In the genomic region with DNA sequence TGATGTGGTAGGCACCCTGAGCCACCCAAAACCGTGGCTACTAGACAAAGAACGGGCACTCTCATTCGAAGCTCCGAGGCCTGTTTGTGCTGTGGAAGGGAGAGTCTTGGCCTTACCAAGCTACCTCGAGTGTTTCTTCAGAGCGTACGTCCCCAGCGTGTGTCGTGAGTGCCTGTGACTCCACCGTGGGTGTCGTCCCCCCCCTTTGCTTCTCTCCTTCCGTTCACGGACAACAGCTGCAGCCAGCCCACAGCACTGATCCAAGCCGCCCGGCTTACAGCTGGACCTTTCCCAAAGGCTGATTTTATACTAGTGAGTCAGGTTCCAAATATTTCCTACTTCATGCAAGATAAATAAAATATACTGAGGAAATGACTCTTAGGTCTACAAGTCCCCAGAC, we compare ENCODE assay signal across 8 mouse cellular contexts.
DNase-seq lines count a peak whose midpoint lies in the region; ATAC-seq and TF ChIP-seq lines count a peak whose summit lies in the region.

No protein-coding gene starts in this region.

- no peak overlapping the region for H3K4me2 ChIP-seq in midbrain, embryonic 15.5 days
- no peak overlapping the region for H3K4me2 ChIP-seq in midbrain, postnatal 0 days (ENCODE audit: low read depth, low read length, poor library complexity, severe bottlenecking)
- no peak overlapping the region for H3K4me2 ChIP-seq in kidney, embryonic 16.5 days (replicated peaks; ENCODE audit: low read depth, low read length)

- TF ChIP-seq CTCF in midbrain, postnatal 0 days (IDR thresholded peaks at IDR 0.05) = no peak
- no peak for TF ChIP-seq CTCF in layer of hippocampus, adult 2 months (conservative IDR thresholded peaks at IDR 0.05)

- WGBS in midbrain, embryonic 15.5 days = 78% methylated on average over 15 of the region's 15 CpGs
- WGBS in midbrain, postnatal 0 days = 81% methylated on average over 15 of the region's 15 CpGs
- 59% methylated on average over 15 of the region's 15 CpGs for WGBS in kidney, embryonic 16.5 days

- peaks cover 8% of the 10 kb centered on the region; the same call in 1 of the 2 replicates for H3K4me1 ChIP-seq in midbrain, embryonic 15.5 days
- no peaks in the 10 kb centered on the region for H3K4me1 ChIP-seq in midbrain, postnatal 0 days (ENCODE audit: insufficient read depth, low read length)
- no peaks in the 10 kb centered on the region for H3K4me1 ChIP-seq in kidney, embryonic 16.5 days (ENCODE audit: insufficient read depth, low read length)

- no peak overlapping the region for H3K4me3 ChIP-seq in midbrain, embryonic 15.5 days
- no peak overlapping the region for H3K4me3 ChIP-seq in midbrain, postnatal 0 days (ENCODE audit: low read depth, low read length)
- no peak overlapping the region for H3K4me3 ChIP-seq in kidney, embryonic 16.5 days (ENCODE audit: low read length)
- H3K4me3 ChIP-seq in layer of hippocampus, adult 2 months = no peak overlapping the region

- ATAC-seq in midbrain, embryonic 15.5 days (replicated peaks) = peak; percentile 53; the same call in 1 of the 2 replicates
- no peak for ATAC-seq in midbrain, postnatal 0 days (ENCODE audit: low FRiP score)
- ATAC-seq in kidney, embryonic 16.5 days (ENCODE audit: low FRiP score, low TSS enrichment) = peak; percentile 84; the same call in 1 of the 2 replicates

- no peaks in the 10 kb centered on the region for H3K9me3 ChIP-seq in midbrain, embryonic 15.5 days
- H3K9me3 ChIP-seq in midbrain, postnatal 0 days (ENCODE audit: low read length) = no peaks in the 10 kb centered on the region
- H3K9me3 ChIP-seq in kidney, embryonic 16.5 days (ENCODE audit: low read length) = 0 out of 2 replicates have a peak, but pooled peaks cover 2% of the 10 kb centered on the region

- H3K9ac ChIP-seq in midbrain, embryonic 15.5 days = no peak overlapping the region
- H3K9ac ChIP-seq in midbrain, postnatal 0 days (replicated peaks; ENCODE audit: low read length, poor library complexity, severe bottlenecking) = no peak overlapping the region
- no peak overlapping the region for H3K9ac ChIP-seq in kidney, embryonic 16.5 days (replicated peaks; ENCODE audit: low read length)

- peak; percentile 5 for DNase-seq in adrenal gland, postnatal 25 days
- no peak for DNase-seq in adrenal gland, postnatal 4 days (ENCODE audit: low spot score in 2 of 2)
- DNase-seq in midbrain, postnatal 0 days (ENCODE audit: low spot score) = no peak
- DNase-seq in skeletal muscle tissue, adult 2 months (ENCODE audit: low read depth, low spot score) = peak; percentile 58
- DNase-seq in layer of hippocampus, adult 2 months (ENCODE audit: low spot score in 2 of 2) = no peak
- no peak for DNase-seq in embryo, embryonic 10 days (ENCODE audit: low spot score)

- no peaks in the 10 kb centered on the region for H3K36me3 ChIP-seq in midbrain, embryonic 15.5 days (replicated peaks)
- H3K36me3 ChIP-seq in midbrain, postnatal 0 days (ENCODE audit: insufficient read depth, low read length) = no peaks in the 10 kb centered on the region
- H3K36me3 ChIP-seq in kidney, embryonic 16.5 days (ENCODE audit: insufficient read depth, low read length) = no peaks in the 10 kb centered on the region

- no peak overlapping the region for H3K27ac ChIP-seq in midbrain, embryonic 15.5 days
- H3K27ac ChIP-seq in midbrain, postnatal 0 days (ENCODE audit: low read depth, low read length) = no peak overlapping the region
- no peak overlapping the region for H3K27ac ChIP-seq in kidney, embryonic 16.5 days (ENCODE audit: low read length)
- H3K27ac ChIP-seq in layer of hippocampus, adult 2 months = no peak overlapping the region

- no peaks in the 10 kb centered on the region for H3K27me3 ChIP-seq in midbrain, embryonic 15.5 days (replicated peaks)
- H3K27me3 ChIP-seq in midbrain, postnatal 0 days (ENCODE audit: insufficient read depth, low read length) = no peaks in the 10 kb centered on the region
- no peaks in the 10 kb centered on the region for H3K27me3 ChIP-seq in kidney, embryonic 16.5 days (ENCODE audit: insufficient read depth, low read length)

Comparison
In these comparisons a context has a peak if more than half of its experiments do, and no peak if none do; other contexts are left out.
1. DNase-seq: peak in adrenal gland, postnatal 25 days (single experiment) and skeletal muscle tissue, adult 2 months (single experiment); none in adrenal gland, postnatal 4 days (0 of 2), midbrain, postnatal 0 days (single experiment), layer of hippocampus, adult 2 months (0 of 2) and embryo, embryonic 10 days (single experiment).